Mouse (Mus musculus) C2C12 (cell line): ENCODE results near the gene Nol3.

Experiments used
- CEBPB ChIP-seq: IDR thresholded peaks from one replicate; pipeline ENCODE4 v1.6.1; 2011; ENCODE audit warnings: low read depth, mild to moderate bottlenecking, control low read depth, moderate library complexity
- CTCF ChIP-seq: IDR thresholded peaks from one replicate; pipeline ENCODE4 v1.5.1; 2011; ENCODE audit not compliant: control insufficient read depth, insufficient read depth, insufficient read length
- FOSL1 ChIP-seq: IDR thresholded peaks from one replicate; pipeline ENCODE4 v1.8.0; 2011; ENCODE audit warnings: mild to moderate bottlenecking, low read length; ENCODE audit not compliant: poor library complexity, insufficient read depth, severe bottlenecking
- MAX ChIP-seq: IDR thresholded peaks from one replicate; pipeline ENCODE4 v1.6.1; 2011; ENCODE audit warnings: mild to moderate bottlenecking, control low read depth
- MYOD1 ChIP-seq: IDR thresholded peaks from one replicate; pipeline ENCODE4 v1.6.1; 2011; ENCODE audit warnings: low read depth; ENCODE audit not compliant: control insufficient read depth, insufficient read length
- MYOG ChIP-seq: IDR thresholded peaks from one replicate; pipeline ENCODE4 v1.6.1; 2011; ENCODE audit not compliant: control insufficient read depth, insufficient read length; ENCODE audit errors: extremely low read depth
- USF1 ChIP-seq: IDR thresholded peaks from one replicate; pipeline ENCODE4 v1.6.1; 2011; ENCODE audit warnings: low read depth, mild to moderate bottlenecking, control low read depth, moderate library complexity

DNA sequence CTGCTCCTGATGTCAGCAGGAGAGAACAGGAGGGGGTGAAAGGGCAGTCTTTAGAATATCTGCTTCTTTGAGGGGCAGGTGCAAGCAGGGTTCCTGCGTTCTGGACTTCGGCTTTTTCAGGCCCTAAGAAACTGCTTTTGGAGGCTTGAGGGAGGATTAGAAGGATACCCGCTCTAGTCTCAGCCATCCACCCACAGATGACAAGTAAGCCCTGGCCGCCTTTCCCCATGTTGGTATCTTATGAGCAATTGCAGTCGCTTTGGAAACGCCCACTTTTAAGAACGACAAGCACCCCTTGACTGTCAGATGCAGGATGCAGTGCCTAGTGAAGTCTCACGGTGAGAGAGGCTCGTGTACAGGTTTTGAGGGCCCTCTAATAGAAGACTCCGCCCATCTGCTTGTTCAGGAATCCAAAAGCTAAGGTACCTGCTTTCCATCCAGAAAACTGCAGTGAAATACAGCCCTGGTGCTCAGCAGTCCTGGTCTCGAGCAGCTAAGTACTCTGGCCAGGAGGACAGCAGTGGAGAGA is 42.8 kb downstream of the Nol3 start:
- TF ChIP-seq CTCF, result no peak
- no peak for TF ChIP-seq MAX
- TF ChIP-seq MYOG, result no peak
- no peak for TF ChIP-seq FOSL1
- TF ChIP-seq CEBPB, result no peak
- TF ChIP-seq USF1, result no peak
- no peak for TF ChIP-seq MYOD1
